Mouse (Mus musculus) gastrocnemius, adult 2 months (tissue): ENCODE measurements at regions not wholly inside any gene's neighbourhood (a gene's known extent, or its start where the extent isn't known, plus 50 kb on each side); places are given as distances from the start of the nearest gene placed in this dataset.
"Not testable (repeated sequence)": the region's sequence is repeated elsewhere in the genome, so short reads cannot be mapped to it uniquely, and the experiment has no call there.

Experiments
- DNase-seq: peaks from one replicate; pipeline ENCODE4 v3.0.0; 2022
- H3K27ac ChIP-seq: fragments of 200-600 bp; 2 replicates; pipeline ENCODE4 v1.8.1; 2022; ENCODE audit warnings: mild to moderate bottlenecking
- H3K4me3 ChIP-seq: fragments of 200-600 bp; 2 replicates; pipeline ENCODE4 v1.8.1; 2022; ENCODE audit warnings: mild to moderate bottlenecking, moderate library complexity
- CTCF ChIP-seq: fragments of 200-600 bp; IDR thresholded peaks from 2 replicates; pipeline ENCODE4 v1.8.1; 2022; ENCODE audit warnings: antibody characterized with exemption, mild to moderate bottlenecking, moderate library complexity
- intact Hi-C: fragments of 180-260 bp; cut with DNase I; formaldehyde crosslinking; loops from one replicate; pipeline ENCODE4 v1.15.1; 2025

DNA sequence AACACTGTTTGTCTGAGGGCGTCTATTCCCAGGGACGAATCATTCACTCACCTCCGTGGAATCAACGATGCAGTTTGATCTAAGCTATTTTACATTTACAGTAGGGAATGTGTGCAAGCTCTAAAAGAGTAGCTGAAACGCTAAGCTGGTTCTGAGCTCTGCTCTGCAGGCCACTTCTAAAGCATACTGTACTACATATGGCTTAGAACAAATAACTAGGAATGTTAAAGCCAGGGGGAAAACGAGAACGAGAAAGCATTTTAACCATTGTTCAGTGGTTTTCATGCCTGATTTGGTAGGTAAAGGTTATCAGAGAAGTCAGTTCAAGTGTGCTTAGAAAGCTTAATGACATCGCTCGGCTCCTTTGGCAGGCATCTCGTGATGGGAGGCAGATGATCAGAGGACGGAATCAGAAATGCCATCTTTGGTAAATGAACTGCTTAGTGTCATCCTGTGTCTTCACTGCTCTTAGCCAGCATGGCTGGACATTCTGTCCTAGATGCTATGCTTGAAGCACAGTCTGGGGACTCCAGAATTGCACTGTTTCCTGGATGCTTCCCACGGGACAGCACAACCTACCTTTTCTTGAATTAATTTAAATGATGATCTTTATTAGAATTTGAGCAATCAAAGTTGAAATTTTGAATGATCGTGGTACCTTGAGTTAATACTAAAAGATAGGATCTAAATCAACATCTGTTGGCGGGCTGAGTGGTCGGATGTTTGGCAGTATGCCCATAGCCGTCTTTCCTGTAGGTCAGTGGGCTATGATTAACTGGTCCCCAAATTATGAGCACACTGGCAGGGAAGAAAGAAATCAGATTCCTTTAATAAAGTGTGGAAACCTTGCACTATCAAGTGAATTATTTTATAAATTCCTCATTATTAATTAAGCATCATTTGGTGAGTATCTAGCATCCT is 495.2 kb downstream of the Hace1 start:
- intact Hi-C loops, result no loop called here
- no peak for TF ChIP-seq CTCF
- Histone ChIP-seq H3K27ac (no peak overlapping the region), H3K4me3 (no peak overlapping the region)
- no peak for DNase-seq

DNA sequence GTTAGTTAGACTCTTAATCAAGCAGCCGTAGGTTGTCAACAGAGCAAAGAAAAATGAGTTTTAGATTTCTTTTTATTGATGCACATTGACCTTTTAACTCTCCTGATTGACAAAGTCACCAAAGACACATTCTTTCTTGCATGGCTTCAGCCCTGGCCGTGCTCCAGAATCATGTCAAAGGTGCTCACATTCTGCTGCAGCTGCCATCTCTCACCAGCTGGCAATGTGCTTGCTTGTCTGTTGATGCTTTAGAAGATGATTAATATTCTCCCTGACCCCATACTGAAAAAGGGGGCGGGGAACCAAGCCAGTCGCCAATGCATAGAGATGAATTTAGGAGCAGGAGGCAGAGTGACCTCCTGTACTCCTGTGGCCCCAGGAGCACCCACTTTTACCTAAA is 510.1 kb downstream of the Hace1 start:
- Histone ChIP-seq H3K4me3 (no peak overlapping the region), H3K27ac (no peak overlapping the region)
- TF ChIP-seq CTCF, result no peak
- intact Hi-C loops, result no loop called here
- no peak for DNase-seq

DNA sequence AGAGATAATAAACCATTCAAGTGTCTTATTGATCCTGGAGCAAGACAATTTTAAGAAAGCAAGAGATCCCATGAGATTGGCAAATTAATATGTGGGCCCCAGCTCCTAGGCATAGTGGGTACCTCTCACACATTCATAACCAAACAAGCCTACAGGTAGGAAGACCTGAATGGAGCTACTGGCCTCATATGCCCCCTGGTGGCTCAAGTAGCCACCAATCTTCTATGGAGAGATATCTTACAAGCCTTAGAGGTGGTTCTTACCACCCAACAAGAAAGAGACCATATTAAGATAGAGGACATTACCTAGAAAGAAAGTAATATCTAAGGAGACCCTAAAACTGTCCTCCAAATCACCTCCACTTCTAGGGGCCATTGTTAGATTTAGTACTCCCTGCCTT is 523.2 kb downstream of the Hace1 start:
- H3K27ac ChIP-seq, result no peak overlapping the region
- H3K4me3 ChIP-seq, result no peak overlapping the region
- TF ChIP-seq CTCF, result no peak
- DNase-seq, result no peak
- intact Hi-C loops, result no loop called here

DNA sequence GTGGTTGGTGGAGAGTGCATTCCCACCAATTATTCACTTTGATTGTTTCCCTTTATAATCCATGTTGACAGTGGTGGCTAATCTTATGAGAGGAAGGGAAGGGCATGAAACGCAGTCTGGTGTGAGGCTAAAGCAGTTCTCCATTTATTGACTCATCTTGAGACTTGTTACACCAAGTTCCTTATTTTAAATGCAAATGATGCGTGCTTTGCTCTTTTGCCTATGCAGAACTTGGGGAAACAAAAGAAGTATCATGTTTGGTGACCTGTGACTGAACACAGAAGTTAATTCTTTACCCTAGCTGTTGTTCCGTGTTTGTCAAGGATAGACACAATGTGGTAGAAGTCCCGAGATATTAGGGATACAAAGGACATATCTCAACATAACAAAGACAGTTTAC is 531.2 kb downstream of the Hace1 start:
- TF ChIP-seq CTCF, result no peak
- no peak overlapping the region for H3K4me3 ChIP-seq
- no peak for DNase-seq
- H3K27ac ChIP-seq, result no peak overlapping the region
- intact Hi-C loops, result no loop called here

DNA sequence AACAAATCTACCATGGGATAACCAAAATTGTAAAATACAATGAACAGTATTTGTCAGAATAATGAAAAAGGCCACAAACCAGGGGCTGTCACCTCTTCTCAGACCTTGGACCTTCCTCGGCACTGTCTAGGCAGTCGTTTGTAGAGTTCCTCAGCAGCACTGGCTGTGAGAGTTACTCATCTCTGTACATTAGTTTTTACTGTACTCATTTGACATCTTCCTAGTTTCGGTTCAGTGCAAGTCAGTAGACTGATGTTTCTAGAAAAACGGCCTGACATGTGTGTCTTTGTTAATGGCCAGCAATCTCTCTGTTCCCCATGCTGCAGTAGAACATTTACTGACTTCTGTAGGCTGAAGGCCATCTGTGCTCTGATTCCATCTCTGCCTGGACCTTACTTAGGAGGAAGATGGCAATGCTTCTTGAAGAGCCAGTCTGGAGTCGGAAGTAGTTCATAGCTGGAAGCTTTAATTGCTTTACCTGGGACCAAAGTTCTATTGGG is 537.1 kb downstream of the Hace1 start:
- Histone ChIP-seq H3K27ac (no peak overlapping the region), H3K4me3 (no peak overlapping the region)
- no peak for DNase-seq
- intact Hi-C loops, result no loop called here
- TF ChIP-seq CTCF, result no peak

DNA sequence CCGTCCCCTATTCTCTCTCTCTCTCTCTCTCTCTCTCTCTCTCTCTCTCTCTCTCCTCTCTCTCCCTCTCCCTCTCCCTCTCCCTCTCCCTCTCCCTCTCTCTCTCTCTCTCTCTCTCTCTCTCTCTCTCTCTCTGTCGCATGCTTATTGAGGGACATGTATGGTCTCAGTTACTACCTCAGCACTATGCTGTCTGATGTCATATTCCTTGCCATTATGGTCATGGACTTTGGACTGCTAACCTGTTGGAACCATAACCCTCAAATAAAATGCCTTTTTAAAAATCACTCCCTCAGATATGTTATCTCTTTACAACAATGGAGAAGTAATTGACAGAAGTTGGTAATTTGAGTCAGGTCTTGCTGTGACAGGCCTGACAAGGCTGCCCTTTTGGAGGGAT is 544.8 kb downstream of the Hace1 start:
- intact Hi-C loops, H3K27ac ChIP-seq, DNase-seq, H3K4me3 ChIP-seq: not testable (repeated sequence)

DNA sequence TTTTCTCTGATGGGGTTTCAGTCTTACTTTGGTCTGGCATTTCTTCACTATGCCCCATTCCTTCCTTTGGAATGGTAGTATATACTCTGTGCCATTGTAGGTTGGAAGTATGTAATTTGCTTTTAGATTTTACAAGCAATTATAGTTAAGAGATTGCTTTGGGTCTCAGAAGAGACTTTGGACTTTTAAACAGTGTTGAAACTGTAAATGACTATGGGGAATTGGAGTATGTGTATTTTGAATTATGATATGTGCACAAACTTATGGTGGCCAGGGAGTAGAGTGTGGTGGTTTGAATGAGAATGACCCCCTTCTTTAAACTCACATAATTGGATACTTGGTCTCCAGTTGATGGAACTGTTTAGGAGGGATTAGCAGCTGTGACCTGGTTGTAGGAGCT is 546.2 kb downstream of the Hace1 start:
- DNase-seq, result no peak
- Histone ChIP-seq H3K27ac (no peak overlapping the region), H3K4me3 (no peak overlapping the region)
- intact Hi-C loops, result no loop called here
- no peak for TF ChIP-seq CTCF

DNA sequence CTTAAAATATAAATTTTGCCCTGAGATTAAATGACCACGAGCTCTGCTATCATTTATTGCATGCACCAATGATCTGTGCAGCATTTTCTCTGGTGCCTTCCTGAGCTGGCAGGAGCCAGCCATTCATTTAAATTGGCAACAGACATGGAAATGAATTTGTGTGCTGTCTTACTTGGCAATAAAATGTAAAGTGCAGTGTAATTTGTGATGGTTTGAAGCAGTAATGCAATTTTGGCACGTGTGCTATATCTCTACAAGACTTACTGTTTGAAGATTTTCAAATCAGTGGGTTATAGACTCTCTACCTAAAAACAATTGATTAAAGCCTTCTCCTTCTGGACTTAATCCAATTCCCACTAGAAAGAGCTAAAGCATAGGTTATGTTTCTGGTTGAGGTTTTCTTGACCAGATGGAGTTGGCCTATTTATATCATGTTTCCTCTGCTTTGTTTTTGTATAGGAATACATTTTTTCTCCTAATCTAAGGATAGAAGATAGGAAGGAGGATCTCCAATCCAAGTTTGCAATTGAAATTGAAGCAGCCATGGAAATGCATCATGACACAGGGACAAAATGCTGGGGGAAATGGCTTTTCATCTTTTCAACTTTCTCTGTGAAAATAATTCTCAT is 557.6 kb downstream of the Hace1 start:
- no peak for DNase-seq
- intact Hi-C loops, result no loop called here
- H3K4me3 ChIP-seq, result no peak overlapping the region
- TF ChIP-seq CTCF, result no peak
- H3K27ac ChIP-seq, result no peak overlapping the region

DNA sequence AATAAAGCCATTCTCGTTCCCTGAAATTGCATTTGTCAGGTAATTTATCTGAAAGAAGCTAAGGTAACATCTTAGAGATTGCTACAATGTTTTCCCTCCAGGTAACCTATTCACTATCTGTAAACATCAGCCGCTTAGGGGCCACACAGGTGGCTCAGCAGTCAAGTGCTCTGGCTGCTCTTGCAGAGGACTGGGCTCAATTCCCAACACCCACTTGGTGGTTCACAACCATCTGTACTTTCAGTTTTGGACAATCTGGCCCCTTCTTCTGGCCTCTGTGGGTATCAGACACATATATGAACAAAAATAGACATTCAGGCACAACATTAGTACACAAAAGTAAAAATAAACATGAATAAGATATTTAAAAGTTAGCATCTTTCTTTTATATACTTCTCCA is 596.4 kb downstream of the Hace1 start:
- no peak overlapping the region for H3K4me3 ChIP-seq
- DNase-seq, result no peak
- no peak for TF ChIP-seq CTCF
- intact Hi-C loops, result no loop called here
- H3K27ac ChIP-seq, result no peak overlapping the region

DNA sequence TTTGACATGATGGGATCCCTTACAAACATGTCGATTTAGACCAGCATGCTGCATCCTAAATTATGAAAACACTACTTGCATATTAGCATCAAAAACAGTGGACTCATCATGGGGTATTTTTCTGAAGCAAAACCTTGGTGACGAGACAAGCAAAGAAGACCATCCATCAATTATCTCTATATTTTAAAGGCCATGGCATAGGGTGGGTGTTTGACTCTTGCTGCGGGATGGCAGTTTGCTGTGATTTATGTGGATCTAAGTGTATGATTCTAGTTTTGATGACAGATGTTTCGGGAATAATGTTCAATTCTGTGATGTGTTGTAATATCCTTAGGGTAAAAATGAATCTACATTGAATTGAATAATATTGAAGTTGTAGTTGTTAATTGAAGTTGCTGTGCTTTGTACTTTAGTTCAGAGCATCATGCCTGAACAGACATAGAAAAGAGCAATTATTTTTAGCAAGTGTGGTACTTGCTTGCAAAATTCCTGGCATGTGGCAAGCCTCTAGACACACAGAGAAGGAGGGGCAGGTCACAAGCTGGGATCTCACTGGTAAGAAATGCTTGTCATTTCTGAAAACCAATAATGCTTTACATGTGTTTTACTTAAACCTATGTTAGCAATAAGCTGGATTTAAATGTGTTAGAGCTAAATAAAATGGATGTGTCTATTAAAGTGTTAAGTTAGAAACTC is 608.3 kb downstream of the Hace1 start:
- no peak for DNase-seq
- TF ChIP-seq CTCF, result no peak
- H3K4me3 ChIP-seq, result no peak overlapping the region
- intact Hi-C loops, result no loop called here
- H3K27ac ChIP-seq, result no peak overlapping the region

DNA sequence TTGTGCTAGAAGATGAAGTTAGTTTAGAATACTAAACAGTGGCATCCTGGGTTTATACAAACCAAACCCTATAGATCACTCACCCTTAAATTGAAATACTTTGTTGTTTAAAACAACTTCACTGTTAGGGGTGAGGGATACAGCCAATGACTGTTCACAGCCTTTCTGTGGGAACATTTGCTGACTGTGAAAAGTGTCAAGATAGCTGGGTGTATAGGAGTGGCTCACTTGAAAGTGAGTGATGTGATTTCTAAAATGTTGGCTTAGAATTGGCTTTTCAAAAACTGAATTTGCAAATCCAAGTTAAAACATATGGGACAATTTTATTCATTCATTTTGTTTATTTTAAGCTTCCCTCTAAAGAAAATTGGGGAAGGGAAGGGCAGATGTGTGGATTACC is 616.5 kb downstream of the Hace1 start:
- DNase-seq, result no peak
- intact Hi-C loops, result no loop called here
- H3K27ac ChIP-seq, result no peak overlapping the region
- no peak overlapping the region for H3K4me3 ChIP-seq
- TF ChIP-seq CTCF, result no peak

DNA sequence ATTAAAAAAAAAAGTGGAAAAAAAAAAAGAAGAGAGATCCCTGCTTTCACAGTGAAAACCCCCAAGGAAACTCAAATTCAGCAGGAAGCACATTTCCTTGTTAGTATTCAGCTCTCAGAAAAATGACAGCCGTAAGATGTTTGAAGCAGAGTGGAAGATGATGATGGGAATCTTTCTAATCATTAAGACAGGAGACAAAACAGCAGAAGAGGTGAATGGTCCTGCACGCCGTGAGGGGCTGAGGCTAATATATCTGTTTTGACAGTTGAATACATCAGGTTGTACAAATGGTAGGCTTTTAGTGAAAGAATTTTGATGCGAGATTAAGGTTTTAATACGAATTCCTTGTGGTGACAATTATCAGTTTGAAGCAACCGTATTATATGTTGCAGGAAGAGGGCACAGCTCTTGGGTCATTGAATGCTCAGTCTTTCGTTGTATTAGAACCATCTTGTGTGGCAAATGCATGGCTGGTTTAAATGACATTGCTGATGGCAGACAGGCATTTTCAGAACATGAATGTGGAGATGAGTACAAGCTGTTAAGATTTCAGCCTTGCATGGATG is 649.3 kb downstream of the Hace1 start:
- intact Hi-C loops, result no loop called here
- no peak for TF ChIP-seq CTCF
- Histone ChIP-seq H3K4me3 (no peak overlapping the region), H3K27ac (no peak overlapping the region)
- DNase-seq, result no peak

DNA sequence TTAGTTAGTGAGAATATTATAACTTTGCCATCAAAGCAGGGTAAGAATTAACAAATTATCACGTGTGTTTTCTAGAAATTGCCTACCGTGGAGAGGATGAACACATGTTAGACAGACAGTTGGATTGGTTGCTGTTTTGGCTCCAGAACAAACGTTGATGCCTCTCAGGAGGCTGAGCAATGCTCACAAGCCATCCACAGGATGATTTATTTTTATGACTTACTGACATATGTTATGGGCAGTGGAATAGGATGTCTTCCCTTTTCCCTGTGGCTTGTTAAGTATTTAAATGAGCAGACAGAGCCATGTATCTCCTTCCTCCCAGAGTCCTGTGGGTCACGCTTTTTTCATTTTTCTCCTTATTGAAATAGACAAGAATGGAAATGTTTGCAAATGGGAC is 652.0 kb downstream of the Hace1 start:
- TF ChIP-seq CTCF, result no peak
- intact Hi-C loops, result no loop called here

More for the DNA sequence above, 652.0 kb downstream of the Hace1 start:
- no peak for DNase-seq
- H3K4me3 ChIP-seq, result no peak overlapping the region
- H3K27ac ChIP-seq, result no peak overlapping the region
